Mouse (Mus musculus) activated CD4-positive, CD25-positive, alpha-beta regulatory T cell, adult 9 weeks (primary cell): ENCODE data around the gene Tarm1. TPM values are rescaled to one million over a fixed set of nuclear protein-coding genes. Genes with fewer than 3 reads are reported as not detected.

ENCODE experiments used
- polyA plus RNA-seq: library from polyadenylated mRNA; unstranded; fragments of 100-300 nt; shearing (Covaris generic); gene quantifications from one replicate; pipeline ENCODE4 v1.2.1, GENCODE M21; 2017

Gene Tarm1
- polyA plus RNA-seq, result not detected

GRCm38 (mm10) chr7:3502439-3502838, at the start of gene Tarm1:
Tarm1 (minus strand) TSS chr7:3502624.

Other genes with a start within 250 kb of the Tarm1 start
- gene Myadm, start 213.5 kb downstream of the Tarm1 start, polyA plus RNA-seq, result 14.6 TPM
- 0.28 TPM for gene Prkcg, start 213.4 kb downstream of the Tarm1 start, polyA plus RNA-seq
- gene Cacng7, start 169.7 kb downstream of the Tarm1 start, polyA plus RNA-seq, result not detected
- not detected for gene Cacng8, start 111.9 kb downstream of the Tarm1 start, polyA plus RNA-seq
- not detected for gene Cacng6, start 78.4 kb downstream of the Tarm1 start, polyA plus RNA-seq
- not detected for gene Oscar, start 113.5 kb upstream of the Tarm1 start, polyA plus RNA-seq
- 542 TPM for gene Ndufa3, start 114.7 kb upstream of the Tarm1 start, polyA plus RNA-seq
- 48.3 TPM for gene Tfpt, start 127.3 kb upstream of the Tarm1 start, polyA plus RNA-seq
- gene Prpf31, start 127.4 kb upstream of the Tarm1 start, polyA plus RNA-seq, result 93.8 TPM
- 115 TPM for gene Cnot3, start 142.6 kb upstream of the Tarm1 start, polyA plus RNA-seq
- gene Leng1, start 163.2 kb upstream of the Tarm1 start, polyA plus RNA-seq, result 25.6 TPM
- gene Tmc4, start 174.9 kb upstream of the Tarm1 start, polyA plus RNA-seq, result 5.4 TPM
- gene Tsen34, start 190.2 kb upstream of the Tarm1 start, polyA plus RNA-seq, result 13.1 TPM
- 66.2 TPM for gene Mboat7, start 190.9 kb upstream of the Tarm1 start, polyA plus RNA-seq
- 2,164 TPM for gene Rps9, start 201.4 kb upstream of the Tarm1 start, polyA plus RNA-seq
- 1.5 TPM for gene Pirb, start 217.8 kb upstream of the Tarm1 start, polyA plus RNA-seq